Mouse (Mus musculus): ENCODE measurements at regions not wholly inside any gene's neighbourhood (a gene's known extent, or its start where the extent isn't known, plus 50 kb on each side); places are given as distances from the start of the nearest gene placed in this dataset.

DNA sequence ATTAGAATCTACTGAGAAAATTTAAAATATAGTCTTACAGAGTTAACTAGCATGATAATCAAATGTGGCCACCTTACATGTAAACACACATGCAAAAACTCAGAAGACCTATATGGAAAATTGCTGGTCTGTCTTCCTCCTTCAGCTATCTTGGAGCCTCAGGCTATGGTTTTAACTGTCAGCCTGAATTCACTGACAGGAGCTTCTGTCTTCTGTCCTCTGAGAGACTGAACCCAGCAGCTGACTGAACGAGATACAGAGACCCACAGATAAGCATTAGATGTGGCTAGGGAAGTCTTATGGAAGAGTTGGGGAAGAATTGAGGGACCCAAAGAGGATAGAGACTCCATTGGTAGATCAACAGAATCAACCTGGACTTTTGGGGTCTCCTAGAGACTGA is 360.0 kb upstream of the Meox2 start:
- no peak for DNase-seq

DNA sequence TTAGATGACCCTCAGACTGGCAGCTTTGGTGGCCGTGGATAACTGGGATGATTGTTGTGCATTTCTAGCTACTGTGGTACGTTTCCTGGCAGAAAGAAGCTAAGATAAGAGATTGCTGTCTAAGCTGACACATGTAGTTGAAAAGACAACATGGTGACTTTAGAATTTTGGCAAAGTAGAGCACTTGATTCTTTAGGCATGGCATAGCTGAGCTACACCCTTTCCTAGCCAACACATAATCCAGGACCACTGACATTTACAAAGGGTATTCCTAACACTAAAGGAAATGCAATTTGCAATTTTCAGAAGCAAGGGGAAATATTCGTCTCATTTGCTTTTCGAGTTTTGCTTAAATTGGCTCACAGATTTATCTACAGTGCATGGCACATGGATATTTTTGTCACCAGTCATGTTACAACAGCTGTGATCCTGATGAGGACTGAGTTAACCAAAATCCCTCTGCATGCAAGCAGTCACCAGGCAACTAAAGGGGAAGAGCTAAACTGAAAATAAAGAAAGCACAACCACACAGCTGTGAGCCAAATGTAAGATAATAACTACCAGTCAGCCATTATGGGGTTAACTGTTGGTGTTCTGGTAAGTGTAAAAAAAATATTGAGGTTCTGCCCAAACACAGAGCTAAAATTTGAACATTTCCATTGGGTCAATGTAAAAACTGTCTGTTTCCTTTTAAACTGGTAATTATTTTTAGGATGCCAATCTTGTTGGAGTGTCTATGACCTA is 342.9 kb upstream of the Meox2 start:
- DNase-seq, result no peak

DNA sequence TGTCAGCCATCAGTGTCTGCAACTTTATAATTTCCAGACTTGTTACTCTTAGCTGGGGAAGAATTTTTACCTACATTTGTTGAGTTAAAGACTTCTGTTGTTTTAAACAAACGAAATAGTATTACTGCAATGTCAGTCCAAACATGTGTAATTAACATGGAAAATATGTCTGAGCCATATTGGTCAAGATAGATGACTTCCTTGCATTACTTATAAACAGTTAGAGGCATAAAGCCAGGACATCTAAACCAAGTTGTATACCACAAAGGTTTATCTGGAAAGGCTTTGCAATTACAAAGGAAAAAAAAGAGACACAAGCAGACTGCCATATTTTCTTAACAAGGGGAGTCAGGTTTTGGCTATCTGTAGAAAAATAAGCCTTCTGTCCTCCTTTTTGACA is 342.2 kb upstream of the Meox2 start:
- DNase-seq, result no peak

DNA sequence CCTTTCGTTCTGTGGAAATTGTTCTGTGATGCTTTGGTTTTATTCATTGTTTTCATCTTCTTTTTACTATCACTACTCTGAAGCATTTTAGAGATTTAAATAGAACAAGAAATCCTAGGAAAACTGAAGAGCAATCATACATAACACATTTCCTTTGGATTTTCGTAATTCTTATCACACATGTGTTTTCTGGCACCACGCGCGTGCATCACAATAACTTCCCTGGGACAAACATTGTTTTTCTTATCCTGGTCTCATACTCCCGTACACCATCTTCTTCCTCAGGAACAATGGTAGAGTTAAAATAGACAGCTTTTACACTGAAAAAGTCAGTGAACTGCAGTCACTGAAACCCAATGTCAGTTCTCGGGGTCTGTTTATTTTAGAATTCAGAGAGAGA is 327.6 kb upstream of the Meox2 start:
- DNase-seq, result no peak

DNA sequence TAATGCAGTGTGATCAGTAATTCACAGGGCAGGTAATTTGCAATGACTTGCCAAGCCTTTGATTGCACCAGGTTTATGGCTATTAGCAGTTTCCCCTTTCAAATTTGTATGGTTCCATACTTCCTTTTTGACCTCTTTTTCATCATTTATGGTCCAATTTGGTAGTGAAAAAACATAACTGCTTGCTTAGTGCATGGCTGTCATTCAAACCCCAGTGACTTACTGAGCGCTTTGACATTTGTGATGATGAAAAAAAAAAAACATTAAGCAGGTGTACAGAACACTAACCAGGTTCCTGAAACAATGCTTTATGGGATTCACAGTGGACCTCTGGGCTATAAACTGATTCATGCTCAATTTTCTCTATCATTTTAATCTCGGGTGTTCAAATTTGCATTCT is 317.5 kb upstream of the Meox2 start:
- no peak for DNase-seq

DNA sequence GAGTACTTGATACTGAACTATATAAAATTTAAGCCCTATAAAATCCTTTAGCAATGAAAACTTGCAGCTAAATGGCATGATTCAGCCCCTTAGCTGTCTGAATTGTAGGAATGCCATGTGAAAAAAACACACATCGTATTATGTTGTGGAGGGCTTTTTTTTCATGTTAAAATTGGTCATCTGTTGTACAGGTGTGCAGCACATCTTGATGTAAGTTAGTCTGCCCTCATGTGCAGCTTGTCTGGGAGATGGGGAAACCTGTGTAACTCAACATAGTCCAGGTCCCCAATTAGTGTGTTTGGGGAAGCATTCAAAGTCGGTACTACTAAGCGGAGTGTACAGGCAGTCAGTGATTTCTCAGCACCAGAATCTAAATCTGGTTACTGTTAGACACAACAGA is 316.9 kb upstream of the Meox2 start:
- no peak for DNase-seq

DNA sequence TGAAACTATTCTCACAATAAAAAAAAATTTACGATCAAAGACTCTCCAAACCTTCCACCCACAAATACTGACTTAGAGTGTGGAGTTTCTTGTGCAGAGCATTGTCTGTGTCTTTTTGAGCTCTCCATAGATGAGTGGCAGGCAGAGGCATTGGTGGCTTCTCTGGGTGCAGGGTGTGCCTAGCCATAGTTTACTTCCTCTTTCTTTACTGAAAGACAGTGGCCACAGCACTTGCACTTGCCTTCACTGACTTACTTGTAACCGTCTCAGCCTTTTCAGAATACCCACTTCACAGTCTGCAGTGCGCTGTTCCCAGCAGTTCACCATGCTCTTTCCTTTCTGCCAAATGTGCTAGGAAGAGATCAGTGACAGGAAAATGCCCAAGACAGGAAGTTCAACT is 316.1 kb upstream of the Meox2 start:
- no peak for DNase-seq

DNA sequence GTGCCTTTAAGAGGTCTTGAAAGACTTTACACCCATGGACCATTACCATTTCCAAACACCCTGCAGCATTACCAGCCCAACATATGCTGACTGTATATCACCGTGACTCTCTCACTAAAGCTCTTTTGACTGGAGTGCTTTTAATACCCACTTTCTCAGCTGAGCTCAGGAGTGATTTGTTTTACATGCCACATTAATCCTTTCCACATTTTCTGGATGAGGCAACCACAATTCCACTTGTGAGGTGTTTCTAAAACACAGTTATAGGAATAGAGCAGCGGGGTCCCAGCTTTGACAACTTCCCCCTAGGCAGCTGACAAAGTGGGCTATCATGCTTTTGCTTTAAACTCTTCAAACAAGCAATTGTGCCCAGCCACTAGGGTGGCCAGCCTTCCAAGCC is 314.5 kb upstream of the Meox2 start:
- DNase-seq, result no peak

DNA sequence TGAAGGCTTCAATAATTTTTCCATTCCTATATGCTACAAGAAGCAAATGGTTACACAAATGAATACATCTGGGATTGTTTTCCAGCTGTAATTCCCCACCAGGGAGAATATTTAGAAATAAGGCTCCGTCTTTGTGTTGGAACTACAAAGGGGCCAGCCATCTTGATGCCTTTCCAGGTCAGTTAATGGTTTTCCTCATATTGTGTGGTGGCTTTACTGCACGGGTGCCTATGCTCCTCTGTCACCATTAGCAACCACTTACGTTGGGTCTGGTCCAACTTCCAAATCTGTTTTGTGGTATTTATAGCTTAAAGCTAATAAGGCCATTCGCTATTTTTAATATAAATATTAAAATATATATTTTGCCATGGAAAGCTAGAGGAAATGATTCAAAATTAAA is 312.1 kb upstream of the Meox2 start:
- no peak for DNase-seq

DNA sequence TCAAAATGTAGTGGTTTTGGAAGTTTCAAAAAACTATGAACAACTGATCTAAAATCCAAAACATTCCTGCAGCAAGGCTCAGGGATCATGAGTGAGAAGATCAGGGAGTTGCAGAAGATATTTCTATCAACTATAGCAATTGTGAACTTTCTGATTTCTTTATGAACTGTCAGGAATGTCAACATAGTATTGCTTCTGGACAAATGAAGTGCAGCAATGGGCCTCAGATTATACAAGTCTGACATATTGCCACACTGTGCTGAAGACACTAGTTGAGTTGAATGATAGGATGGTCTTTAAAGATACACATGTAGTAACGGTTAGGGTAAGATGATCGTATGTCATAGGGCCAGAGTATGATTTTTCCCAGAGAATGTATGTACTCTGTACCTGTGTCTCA is 290.4 kb upstream of the Meox2 start:
- DNase-seq, result no peak

DNA sequence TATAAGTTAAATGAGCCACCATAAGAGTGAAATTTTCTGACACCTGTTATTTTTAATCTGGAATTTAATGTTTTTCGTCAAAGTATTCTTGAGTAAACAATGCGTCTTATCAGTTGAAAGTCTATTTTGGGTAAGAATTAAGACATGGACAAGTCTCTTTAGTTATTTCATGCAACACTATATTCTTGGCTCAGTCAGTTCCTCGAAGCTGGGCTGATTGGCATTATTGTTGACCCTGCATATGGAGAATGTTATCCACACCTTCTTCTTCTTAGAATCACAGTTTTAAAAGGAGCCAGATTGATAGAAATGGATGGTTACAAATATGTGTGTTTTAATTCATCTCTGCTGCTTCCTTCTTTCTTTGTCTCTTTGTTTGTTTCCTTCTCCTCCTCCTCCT is 289.5 kb upstream of the Meox2 start:
- no peak for DNase-seq

DNA sequence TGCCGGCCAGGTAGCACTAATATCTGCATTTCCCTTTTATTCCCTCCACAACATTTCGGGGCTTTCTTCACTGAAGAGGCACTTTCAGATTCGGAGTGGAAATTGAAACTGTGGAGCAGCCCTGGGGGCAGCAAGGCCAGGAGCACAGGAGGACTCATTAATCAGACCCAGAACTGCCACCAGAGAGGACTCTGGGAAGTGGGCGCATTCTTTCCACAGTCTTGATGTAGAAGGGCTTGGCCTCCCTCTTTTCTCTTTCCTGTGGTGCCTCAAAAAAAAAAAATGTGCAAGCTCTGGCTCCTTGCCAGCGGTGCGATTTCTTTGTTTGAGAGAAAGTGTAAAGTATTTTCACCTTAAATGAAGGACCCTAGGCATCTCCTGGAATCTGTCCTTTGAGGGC is 281.6 kb upstream of the Meox2 start:
- DNase-seq, result peak in 1 of 2 experiments; percentile 0

DNA sequence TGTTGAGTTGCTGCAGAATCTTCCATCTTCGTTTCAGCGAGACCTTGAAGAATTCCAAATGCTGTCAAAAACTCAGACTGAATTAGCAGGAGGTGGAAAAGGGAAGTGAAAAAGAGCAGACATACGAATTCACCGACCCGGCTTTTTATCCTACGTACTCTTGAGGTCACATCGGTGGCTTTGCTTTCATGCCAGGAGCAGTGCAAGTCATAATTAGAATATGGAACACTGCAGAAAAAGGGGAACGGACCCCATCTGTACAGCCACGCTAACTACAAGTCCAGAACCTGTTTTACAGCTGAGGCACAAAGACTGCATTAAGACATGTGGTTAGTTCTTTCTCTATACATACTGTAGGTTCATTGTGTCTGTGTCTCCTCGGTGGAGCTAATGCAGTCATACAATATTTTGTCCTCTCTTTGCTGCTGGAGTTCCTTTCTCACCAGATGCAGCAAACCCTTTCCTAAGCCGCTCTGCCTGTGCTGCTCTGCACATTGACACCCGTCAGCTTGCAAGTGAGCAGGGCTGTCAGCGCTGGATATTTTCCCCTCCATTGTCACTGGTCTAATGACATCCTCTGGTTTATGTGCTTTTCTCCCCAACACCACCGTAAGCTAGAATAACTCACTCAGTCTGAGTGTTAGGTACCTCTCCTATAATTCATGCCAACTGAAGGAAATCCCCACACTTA is 276.9 kb upstream of the Meox2 start:
- DNase-seq, result no peak

DNA sequence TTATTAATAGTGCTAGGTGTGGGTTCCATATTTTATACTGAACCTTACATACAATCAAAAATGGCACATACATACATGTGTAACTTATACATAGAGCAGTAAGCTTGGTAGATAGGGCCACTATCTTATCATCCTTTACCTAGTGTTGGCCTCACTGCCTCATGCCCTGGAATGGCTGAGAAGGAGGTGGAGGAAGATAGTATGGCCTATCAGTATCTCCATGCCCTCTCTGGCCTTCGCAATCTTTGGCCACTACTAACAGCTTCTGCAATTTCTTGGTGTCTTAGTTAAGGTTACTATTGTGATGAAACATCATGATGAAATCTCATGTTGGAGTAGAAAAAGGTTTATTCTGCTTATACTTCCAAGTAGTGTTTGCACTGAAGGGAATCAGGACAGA is 265.4 kb upstream of the Meox2 start:
- DNase-seq, result no peak

DNA sequence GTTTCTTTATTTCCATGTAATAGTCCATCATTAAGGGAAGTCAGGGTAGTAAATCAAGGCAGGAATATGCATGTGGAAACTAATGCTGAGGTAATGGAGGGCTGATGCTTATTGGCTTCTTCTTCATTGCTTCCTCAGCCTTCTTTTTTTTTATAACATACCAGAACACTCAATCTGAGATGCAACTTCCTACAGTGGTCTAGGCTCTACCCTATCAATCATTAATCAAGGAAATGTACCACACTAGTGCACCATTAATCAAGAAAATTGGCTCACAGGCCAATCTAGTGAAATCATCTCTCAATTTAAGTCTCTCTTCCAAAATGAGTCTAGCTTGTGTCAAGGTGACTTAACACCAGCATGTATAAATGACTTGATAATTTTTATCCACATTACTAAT is 263.2 kb upstream of the Meox2 start:
- no peak for DNase-seq

DNA sequence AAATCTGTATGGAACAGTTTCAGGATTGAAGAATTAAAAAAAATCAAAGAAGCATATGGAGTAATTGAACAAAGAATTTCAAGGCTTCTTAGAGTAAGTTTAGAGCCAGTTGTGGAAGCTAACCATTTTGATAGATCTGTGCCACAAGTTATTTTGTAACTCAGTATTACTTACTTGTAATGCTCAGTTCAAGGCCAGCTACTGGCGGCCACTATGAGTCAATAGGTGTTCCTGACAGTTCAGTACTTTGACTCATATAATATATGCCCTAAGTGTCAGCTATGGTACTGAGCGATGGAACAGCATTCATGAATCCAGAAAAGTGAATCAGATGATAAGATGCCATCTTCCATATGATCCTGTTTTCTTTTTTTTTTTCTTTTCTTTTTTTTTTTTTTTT is 259.3 kb upstream of the Meox2 start:
- DNase-seq, result no peak

DNA sequence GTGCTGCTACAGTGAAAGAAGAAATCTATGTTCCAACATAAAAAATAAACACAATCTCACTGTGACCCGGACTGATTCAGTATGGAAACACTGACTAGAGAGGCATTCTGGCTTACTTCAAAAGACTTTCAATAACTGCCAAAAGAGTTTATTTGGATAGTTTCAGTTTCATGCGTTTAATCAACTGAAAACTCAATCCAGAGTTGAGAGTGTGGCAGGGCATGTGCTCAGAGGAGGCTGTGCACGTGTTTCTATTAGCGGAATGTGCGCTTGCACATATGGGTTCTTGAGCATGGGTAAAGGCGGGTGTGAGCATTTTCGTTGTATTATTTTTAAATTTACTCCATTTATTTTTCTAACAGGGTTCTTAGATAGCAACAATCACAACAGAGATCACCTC is 245.2 kb upstream of the Meox2 start:
- no peak for DNase-seq

DNA sequence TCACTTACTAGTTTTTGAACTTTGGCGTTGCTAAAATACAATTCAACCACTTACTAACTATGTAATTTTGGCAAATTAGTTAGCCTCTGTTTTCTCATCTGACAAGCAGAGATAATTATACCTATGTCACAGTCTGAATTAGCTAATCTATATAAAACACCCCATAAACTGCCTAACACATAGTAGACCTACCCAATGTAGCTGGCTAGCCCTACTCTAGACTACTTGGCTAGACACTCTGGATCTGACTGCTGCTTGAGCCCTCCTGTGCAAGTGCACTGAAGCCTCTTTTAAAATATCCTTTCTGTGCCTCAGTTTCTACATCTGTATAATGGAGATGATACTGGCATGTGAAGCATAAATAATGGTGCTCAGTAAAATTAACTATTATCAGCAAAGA is 227.6 kb upstream of the Meox2 start:
- no peak for DNase-seq

DNA sequence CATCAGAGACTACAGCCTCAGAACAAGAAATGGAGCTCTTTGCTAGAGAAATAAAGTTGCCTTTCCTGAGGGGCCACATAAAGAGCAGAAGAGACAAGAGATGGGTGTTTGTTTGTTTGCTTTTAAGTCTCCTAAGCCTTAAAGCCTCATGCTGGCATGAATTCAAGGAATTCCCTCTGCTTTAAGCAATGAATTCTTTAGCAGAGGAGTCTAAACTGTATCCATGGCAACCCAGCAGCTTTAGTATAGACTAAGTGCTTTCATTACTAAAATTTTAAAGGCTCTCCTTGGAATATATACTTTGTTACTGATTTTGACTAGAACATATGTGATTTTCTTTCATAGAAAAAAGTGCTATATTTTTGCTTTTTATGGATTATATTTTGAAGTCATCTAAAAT is 195.0 kb upstream of the Meox2 start:
- DNase-seq, result no peak

DNA sequence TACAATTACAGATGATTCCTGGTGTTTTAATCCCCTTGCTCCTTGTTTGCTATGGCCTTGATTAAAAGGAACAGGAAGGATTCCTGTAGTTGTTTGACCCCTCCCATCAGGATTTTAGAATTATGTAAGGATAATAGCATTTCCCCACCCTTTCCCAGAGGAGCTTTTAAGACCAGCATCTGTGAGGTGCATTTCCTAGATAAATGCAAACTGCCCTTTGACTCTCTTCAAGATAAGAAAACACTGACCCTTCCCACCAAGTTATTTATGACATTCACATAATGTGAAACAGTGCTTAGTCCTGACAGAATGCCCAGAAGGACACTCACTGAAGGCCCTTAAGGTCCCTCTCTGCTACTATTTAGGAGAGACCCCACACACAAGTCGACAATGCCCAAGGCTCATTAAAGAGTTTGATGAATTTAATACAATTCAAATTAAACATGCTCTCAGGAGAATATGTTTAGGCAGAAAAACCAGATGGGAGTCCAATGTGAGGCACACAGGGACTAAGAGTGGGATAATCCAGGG is 190.7 kb upstream of the Meox2 start:
- no peak for DNase-seq

DNA sequence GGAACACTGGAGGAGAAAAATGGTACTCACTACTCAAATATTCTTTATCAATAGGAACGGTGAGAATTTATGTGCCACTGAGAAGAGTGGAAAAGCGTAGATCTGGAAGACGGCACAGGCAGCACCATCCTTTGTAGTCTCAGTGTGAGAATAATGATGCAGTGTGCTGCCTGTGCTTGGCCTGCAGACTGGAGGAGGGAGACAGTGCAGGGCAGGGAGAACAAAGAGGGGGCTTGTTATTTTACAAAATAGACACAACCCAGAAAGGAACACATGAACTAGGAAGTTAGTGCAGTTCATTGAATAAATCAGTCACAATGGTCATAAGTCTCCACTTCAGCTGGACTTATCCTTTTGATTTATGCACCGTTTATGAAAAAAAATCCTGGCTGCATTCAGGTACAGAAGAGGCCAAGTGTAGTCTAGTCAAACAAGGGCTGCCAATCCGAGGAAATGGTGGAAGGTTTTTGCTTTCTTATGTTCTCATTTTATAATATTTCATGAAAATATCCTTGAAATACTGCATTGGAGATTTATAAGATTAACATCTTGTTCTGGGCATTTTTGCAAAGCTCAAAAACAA is 190.0 kb upstream of the Meox2 start:
- DNase-seq, result no peak

DNA sequence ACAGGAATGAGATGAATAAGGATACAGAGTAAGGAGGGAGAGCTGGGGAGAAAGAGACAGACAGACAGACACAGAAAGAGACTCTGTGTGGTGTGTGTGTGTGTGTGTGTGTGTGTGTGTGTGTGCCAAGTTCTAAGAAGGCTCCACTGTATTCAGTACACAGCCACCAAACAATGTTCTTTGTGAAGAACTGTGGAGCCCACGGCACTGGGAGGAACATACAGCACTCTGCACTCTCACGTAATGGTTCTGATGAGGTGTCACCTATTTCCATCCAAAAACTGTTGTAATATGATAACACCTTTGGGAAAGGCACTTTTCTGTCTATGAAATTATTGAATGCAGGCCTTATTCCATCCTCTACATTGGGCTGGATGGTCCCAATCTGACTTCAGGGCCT is 184.8 kb upstream of the Meox2 start:
- no peak for DNase-seq

DNA sequence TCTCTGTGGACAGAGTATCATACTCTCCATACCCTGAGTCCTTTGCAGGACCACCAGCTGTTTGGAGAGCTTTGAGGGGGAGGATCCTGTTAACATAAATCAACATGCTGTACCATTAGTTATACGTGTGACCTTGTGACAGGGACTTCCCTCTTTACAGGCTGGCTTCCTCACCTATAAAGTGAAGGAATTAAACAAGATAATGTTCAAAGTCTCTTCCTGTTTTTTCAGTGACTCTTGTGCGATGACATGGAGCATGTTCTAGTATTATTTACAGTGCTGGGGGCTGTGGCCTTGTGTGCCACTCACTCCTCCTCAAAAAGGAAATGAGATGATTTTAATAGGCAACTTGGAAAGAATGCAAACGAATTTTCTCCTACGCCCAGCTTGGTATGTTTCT is 182.1 kb upstream of the Meox2 start:
- DNase-seq, result no peak

DNA sequence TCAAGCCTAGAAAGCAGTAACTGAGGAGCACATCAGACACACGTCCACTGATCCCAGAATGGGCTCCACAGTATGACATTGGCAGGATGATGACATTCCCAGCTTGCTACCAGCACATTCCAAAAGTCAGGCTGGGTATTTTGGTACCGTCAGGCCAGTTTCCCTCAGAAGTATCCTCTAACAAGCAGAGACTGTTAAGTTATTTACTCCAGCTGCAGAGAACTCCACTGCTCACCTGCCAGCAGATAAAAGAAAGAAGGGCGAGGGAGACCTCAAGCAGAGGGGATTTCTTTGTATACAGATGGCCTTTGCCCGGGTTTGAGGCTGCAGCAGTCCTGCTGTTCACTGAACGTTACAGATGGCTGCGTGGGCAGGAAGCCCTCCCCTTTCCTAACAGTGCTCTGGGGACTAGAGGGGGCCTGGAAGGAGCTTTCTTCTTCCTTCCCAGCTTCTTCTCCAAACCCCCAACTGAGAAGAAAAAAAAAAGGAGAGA is 175.2 kb upstream of the Meox2 start:
- DNase-seq, result no peak

Measured in kidney, adult 8-10 months (tissue).